Mouse (Mus musculus): ENCODE results near the gene Ermn.

Ermn gene

DNA sequence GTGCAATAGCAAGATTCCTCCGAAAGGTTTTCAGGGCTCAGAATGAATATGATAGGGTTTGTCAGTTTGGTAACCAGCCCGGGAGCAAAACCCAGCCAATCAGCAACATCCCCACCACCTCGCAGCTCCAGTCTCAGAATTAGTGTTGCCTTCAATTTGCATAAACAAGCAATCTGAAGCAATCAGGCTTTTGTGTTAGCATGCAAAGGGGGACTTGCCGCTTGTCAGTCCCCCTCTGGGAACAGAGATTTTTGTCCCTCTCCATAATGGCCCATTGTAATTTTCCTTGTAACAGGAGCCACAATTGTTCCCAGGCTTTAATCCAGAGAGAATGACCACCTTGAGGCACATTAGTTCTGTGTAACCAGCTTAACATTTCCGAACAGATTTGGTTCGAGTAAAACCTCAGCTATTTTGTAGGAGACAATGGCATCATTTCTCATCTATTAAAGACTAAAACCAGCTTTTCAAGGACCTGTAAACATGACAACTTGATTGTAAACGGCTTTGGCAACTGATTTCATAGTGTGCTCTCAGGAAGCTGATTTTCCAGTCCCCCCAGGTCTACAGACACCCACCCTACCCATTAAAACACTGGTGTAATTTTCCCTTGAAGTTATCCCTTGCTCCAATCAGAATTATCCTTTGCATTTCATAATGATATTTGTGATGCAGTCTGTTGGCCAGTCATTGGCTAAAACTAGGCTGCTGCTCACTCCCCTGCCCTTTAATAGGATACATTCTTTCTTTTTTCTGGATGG lies at the start of gene Ermn:
Gene Ermn, minus strand, starts transcription at position 44 of the 761 bp plus-strand sequence.
- peak; percentile 32 for DNase-seq

DNA sequence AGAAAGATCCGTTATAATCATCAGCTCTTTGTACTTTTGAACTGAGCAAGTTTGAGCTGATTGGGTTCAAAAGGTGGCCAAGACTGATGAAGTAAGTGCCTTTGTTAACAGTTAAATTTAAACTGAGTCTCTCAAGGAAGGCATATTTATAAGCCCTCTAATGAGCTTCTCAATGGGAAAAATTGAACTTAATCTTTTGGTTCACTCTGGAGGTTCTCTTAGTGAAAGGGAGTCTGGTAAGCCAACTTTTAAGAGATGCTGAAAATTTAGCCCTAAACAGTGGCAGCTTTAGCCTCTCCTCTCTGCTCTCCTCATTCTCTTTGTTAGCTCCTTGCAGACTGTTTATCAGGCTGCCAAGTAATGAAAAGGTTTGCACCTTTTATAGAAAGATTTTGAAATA lies 42.2 kb upstream of the Ermn start:
- no peak for DNase-seq

DNA sequence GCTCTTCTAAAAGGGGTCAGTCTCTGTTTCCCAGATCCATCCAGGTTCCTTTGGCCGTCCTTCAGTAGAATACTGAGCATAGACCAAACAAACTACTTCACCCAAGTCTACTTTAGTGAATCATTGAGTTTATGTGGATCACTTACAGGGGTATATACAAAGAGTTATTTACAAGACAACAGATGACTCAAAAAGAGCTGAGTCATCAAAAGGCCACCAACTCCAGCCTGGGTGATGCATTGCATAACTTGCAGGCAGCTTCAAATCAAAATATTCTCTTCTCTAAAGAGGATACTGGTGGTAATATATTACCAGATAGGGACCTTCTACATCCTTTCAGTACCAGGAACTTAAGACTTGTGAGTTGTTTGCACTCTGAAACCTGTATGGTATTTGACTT lies 33.8 kb upstream of the Ermn start:
- DNase-seq: no peak

DNA sequence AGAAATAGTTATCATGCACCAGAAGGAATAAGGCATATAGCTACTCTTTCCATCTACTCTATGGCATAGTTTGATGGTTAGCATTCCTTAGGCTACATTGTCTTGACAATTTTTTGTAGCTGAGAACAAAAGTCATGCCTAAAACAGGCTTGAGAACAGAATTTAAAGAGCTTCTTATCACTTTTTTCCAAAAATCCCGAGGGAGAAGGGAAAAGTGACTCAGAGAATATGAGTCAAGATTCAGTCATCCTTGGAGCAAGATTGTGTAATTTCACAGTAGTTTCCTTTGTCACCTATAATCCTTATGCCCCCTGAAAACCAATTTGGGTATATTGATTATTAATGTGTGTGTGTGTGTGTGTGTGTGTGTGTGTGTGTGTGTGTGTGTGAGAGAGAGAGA lies 27.2 kb upstream of the Ermn start:
- DNase-seq: peak; percentile 8

DNA sequence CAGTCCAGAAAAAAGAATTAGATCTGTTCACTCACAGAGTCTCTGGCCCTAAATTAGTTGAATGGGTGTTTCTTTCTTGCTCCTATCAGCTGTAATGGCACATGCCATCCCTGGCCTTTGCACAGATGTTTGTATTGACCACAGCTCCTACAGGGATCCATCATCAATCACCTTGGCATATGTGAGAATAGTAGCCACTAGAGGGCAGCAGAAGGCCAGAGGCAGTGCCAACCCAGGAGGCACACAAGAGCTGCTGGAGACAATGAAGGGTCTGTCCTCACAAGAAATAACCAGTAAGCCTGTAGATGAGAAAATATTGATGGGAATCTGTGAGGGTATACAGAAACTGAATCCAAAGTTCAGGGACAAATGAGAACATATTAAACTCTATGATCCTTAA lies 2.7 kb upstream of the Ermn start:
- peak; percentile 72 for DNase-seq

DNA sequence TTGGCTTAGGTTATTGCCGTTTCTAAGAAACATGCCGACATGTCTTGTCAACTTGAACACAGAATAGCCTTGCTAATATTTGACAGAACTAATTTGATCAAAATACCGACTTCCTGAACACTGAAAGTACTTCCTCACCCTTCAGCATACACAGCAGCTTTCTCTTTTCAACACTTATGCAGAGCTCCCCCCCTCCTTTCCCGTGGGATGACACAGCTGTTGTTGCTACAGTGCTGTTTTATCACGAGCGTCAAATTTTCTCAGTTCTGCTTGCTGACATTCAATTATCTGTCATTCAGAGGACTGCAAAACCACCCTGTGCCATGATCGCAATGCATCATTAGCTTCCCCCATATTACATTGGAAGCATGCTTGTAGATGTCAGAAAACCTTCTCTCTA lies 10.8 kb downstream of the Ermn start:
- DNase-seq: peak; percentile 65

DNA sequence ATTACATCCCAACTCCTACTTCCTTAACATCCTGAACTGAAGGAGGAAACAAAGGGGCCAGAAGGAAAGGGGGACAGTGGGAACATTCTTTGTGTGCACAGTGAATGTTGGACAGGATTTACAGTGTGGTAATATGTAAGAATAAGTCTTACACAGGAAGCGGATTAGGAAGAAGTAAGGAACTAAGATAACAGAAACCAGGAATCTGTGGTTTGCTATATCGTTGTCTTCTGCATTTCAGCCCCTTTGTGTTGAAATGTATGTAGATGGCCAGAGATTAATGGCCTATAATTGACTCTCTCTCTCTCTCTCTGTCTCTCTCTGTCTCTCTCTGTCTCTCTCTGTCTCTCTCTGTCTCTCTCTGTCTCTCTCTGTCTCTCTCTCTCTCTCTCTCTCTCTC lies 15.7 kb downstream of the Ermn start:
- no peak for DNase-seq

DNA sequence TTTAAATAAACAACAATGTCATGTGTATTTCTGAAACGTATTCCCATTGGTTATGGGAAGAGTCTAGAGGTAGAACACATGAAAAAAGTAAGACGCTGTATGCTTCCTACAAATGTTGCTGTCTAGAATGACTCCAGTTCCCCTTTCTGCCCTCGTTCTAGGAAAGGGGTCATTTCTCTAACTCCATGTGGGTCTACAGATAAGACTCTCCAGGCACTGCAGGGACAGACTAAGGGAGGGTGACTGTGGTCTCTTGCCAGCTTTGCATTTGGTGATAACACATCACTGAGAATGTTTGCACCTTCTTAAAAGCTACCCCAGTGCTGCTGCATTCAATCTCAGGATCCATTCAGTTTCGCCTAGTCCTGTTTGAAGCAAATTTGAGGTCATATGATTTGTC lies 17.0 kb downstream of the Ermn start:
- no peak for DNase-seq

DNA sequence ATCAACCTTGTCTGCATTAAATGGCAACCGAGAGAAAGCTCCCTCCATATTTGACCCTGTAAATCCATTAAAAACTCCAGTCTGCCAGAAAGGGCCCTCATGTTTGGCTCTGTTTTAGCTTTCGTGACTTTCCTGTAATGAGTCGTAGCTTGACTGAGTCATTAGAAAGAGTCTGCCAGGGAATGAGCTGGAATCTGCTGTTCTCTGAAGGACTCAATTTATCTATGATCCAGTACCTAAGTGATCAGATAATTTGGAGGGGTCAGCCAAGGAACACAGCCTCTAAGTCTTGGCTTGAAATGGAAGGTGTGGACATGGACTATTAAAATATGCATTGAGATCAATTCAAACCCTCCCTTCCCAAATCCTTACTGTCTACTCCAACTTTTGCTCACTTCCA lies 21.2 kb downstream of the Ermn start:
- DNase-seq: no peak

DNA sequence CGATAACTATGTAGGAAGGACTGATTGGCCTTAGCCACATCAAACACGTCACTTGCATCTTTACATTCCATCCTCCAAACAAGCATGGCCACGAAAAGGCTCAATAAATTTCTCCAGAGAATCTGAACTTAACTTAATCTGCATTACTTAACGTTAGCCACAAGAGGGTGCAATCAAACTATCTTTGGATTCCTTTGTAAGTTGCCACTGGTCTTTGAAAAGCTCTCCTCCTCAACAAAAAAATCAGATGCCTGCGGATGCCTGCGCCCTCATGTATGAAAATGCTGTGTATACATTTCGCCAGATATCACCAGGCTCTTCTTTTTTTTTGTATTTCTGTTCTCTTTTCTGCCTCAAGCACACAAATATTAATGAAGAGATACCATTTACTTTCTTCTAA lies 23.3 kb downstream of the Ermn start:
- DNase-seq: peak; percentile 9

DNA sequence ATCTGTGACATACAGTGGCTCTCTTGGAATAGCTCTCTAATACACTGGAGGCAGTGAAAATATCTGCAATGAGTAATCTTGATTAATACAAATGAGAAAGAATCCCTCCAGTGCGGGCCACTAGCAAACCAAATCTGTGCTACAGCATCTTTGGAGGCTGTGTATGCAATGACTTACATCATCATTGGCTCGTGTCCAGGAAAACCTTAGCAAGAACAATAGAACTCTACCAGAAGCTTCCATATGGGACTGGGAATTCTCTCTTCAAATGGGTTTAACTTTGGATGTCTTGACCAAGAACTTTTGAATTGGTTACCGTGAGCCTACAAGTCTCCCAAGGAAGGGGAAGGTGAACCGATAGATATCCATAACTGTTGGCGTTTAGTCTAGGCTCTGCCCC lies 25.9 kb downstream of the Ermn start:
- DNase-seq: no peak

DNA sequence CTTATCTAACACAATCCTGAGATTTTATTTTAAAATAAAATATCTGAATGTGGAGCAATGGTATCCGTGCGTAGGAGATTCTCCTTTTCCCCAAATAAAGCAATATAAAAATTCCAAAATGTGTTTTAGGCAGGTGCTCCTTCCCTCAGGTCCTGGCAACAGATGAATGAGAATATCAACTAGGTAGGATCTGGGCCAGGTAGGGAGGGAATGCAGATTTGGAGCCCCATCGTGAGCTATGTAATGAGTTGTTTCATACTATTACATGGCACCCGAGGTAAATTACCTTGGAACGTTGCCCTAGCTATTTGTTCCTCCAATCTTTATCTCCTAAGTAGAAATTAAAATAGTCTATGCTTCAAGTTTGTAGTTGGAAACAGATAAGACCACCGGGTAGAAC lies 29.1 kb downstream of the Ermn start:
- no peak for DNase-seq

DNA sequence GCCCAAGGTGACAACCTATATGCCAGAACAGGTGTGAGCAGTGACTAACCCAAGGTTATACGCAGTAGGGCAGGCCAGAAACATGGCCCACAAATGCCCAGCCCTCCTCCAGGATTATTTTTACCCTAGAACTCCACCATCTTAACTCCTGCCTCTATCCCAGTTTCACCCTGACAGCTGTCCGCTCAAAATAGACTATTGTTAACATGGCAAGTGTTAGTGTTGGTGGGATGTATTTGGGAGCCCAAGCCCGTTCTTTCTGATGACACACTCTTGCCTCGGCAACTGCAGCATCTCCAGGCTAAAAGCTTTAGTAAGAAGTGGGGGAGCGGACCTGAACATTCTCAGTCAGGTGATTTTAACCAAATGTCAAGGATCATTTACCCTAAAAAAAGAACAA lies 45.6 kb downstream of the Ermn start:
- no peak for DNase-seq

DNA sequence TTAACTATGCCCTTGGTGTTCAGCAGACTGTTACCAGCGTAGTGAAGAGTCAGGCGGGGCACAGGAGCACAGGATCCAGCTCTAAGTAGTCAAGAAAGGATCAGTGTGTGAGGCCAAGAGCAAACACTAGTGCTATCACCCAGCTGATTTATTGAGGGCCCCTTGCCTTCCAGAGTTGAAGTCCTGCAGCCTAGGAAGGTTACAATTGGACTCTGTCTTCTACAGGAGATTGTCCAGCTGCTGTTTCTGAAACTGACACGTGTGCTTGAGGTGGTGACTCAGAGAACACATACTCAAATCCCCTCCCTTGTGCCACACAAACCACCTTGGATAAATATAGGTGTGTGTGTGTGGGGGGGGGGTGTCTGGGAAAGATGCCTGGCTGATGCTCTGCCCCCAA lies 51.2 kb downstream of the Ermn start:
- no peak for DNase-seq

DNA sequence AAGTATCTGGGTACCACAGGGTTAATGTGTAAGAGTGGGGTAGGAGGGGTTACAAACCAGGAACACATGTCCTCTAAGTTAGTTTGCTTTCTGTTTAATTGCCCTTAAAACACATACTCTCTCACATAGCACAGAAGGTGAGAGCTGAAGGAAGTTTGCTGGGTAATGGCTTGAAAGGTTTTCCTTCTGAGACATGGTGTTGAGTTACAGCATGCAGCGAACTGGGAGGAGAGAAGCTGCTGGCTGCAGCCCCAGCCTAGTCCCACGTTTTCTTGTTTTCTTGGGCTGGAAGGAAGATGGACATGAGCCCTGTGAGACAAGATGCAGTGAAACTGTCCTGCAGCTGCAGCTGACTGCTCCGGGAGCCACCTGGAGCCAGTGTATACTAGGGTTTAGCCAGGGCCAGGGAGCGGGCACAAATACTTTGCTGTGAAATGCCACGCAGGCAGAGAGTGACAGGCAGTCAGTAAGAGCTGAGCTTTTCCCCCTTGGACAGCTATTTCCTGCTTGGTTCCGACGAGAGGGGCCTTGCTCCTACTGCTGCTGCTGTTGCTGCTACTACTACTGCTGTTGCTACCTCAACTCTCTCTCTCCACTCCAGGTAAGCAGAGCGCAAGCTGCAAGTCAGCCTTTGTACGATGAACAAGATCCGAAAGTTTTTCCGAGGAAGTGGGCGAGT lies 54.8 kb downstream of the Ermn start, which contains the start of gene Galnt5:
Gene Galnt5, plus strand, starts transcription at position 133 of the 679 bp plus-strand sequence.
- no peak for DNase-seq

Measured in right cerebral cortex, adult 18-20 months (tissue).